Comparison of ENCODE assay signal across 20 mouse cellular contexts in genomic region chr8:4162786-4163185, GRCm38 (mm10). TPM values are rescaled to one million over a fixed set of nuclear protein-coding genes. Genes with fewer than 3 reads are reported as not detected.
"Had no signal": no experiment of that assay in that cellular context is flagged by ENCODE, and none has a peak within 500 bp of the region (broad histone marks: within the 10 kb centered on the region; RNA-seq: fewer than 3 reads in every experiment).

No protein-coding gene starts in this region.

- DNase-seq: kidney, adult 2 months; kidney, postnatal 4 days; lung, embryonic 14.5 days; lung, postnatal 10 days; lung, postnatal 4 days had no signal

RNA-seq across cellular contexts. Expression of gene Cd209g, which starts 28.9 kb away (rescaled TPM):
- total RNA-seq: layer of hippocampus, adult 2 months; layer of hippocampus, postnatal 10 days; left cerebral cortex, postnatal 14 days; megakaryocyte, adult 5-6 weeks; monocyte, adult 5-6 weeks; neutrophil, adult 5-6 weeks had no signal
- polyA plus RNA-seq: intestine, embryonic 16.5 days; kidney, postnatal 0 days; limb, embryonic 10.5 days; limb, embryonic 14.5 days; liver, embryonic 11.5 days; lung, embryonic 14.5 days; midbrain, embryonic 11.5 days; midbrain, embryonic 15.5 days; neural tube, embryonic 12.5 days; stomach, embryonic 15.5 days had no signal

RNA-seq across cellular contexts. Expression of gene Prr36, which starts 54.5 kb away (rescaled TPM):
- total RNA-seq: monocyte, adult 5-6 weeks; neutrophil, adult 5-6 weeks had no signal

RNA-seq across cellular contexts. Expression of gene Cd209f, which starts 57.2 kb away (rescaled TPM):
- total RNA-seq: megakaryocyte, adult 5-6 weeks; monocyte, adult 5-6 weeks; neutrophil, adult 5-6 weeks had no signal
- polyA plus RNA-seq: intestine, embryonic 16.5 days; limb, embryonic 10.5 days; limb, embryonic 14.5 days; liver, embryonic 11.5 days; lung, embryonic 14.5 days; midbrain, embryonic 11.5 days; neural tube, embryonic 12.5 days had no signal
